Mouse (Mus musculus): ENCODE results near the gene Sema3f. TPM values are rescaled to one million over a fixed set of nuclear protein-coding genes. Genes with fewer than 3 reads are reported as not detected.
A peak's percentile ranks its signal among the peaks of the same experiment; 100 is the strongest.

The Sema3f gene
- polyA plus RNA-seq, 2 experiments = 0.69 to 3.5 TPM

- no peaks in the 10 kb centered on the region; the same call in 1 of the 2 replicates for H3K27me3 ChIP-seq (ENCODE audit: control insufficient read depth, insufficient read depth, low read length)
- DNase-seq (ENCODE audit: low read depth in 3 of 3, low spot score in 3 of 3) = no peak
- WGBS (ENCODE audit: insufficient replicate concordance) = 59% methylated on average over 6 of the region's 6 CpGs
- no peak overlapping the region for H3K9ac ChIP-seq (replicated peaks)
- H3K4me1 ChIP-seq (replicated peaks; ENCODE audit: control insufficient read depth in 2 of 2, insufficient read depth in 2 of 2, low read length in 1 of 2) = no peaks in the 10 kb centered on the region; a peak in 1 of 4 replicates
- H3K4me2 ChIP-seq (ENCODE audit: low read depth) = no peak overlapping the region
- H3K9me3 ChIP-seq (ENCODE audit: control insufficient read depth, low read length) = no peaks in the 10 kb centered on the region
- no peaks in the 10 kb centered on the region for H3K36me3 ChIP-seq (replicated peaks; ENCODE audit: control insufficient read depth, insufficient read depth, low read depth)
- no peak for ATAC-seq (ENCODE audit: insufficient read depth)
- TF ChIP-seq EP300 (IDR thresholded peaks at IDR 0.05; ENCODE audit: low read depth) (no peak), CTCF (IDR thresholded peaks at IDR 0.05; ENCODE audit: low read depth) (no peak)
- no peak overlapping the region for H3K4me3 ChIP-seq (ENCODE audit: insufficient read depth in 1 of 2, low read depth in 2 of 2, low read length in 2 of 2)
- no peak overlapping the region for H3K27ac ChIP-seq
Measured at GRCm38 (mm10) chr9:107658096-107658495, 52.2 kb downstream of the Sema3f start.

GRCm38 (mm10) chr9:107657144-107657543 is 53.1 kb downstream of the Sema3f start:
- H3K9ac ChIP-seq (replicated peaks) = no peak overlapping the region
- TF ChIP-seq EP300 (IDR thresholded peaks at IDR 0.05; ENCODE audit: low read depth) (no peak), CTCF (IDR thresholded peaks at IDR 0.05; ENCODE audit: low read depth) (no peak)
- no peak for ATAC-seq (ENCODE audit: insufficient read depth)
- 69% methylated on average over 5 of the region's 5 CpGs for WGBS (ENCODE audit: insufficient replicate concordance)
- no peaks in the 10 kb centered on the region for H3K27me3 ChIP-seq (ENCODE audit: control insufficient read depth, insufficient read depth, low read length)
- no peaks in the 10 kb centered on the region for H3K36me3 ChIP-seq (replicated peaks; ENCODE audit: control insufficient read depth, insufficient read depth, low read depth)
- H3K27ac ChIP-seq = no peak overlapping the region
- no peak overlapping the region for H3K4me3 ChIP-seq (ENCODE audit: insufficient read depth in 1 of 2, low read depth in 2 of 2, low read length in 2 of 2)
- H3K4me2 ChIP-seq (ENCODE audit: low read depth) = no peak overlapping the region
- no peak for DNase-seq (ENCODE audit: low read depth in 3 of 3, low spot score in 3 of 3)
- no peaks in the 10 kb centered on the region for H3K9me3 ChIP-seq (ENCODE audit: control insufficient read depth, low read length)
- H3K4me1 ChIP-seq (replicated peaks; ENCODE audit: control insufficient read depth in 2 of 2, insufficient read depth in 2 of 2, low read length in 1 of 2) = no peaks in the 10 kb centered on the region; a peak in 1 of 4 replicates

- no peak for ATAC-seq (ENCODE audit: insufficient read depth)
- WGBS (ENCODE audit: insufficient replicate concordance) = 47% methylated on average over 4 of the region's 4 CpGs
Measured at GRCm38 (mm10) chr9:107654585-107654984, 55.7 kb downstream of the Sema3f start.

GRCm38 (mm10) chr9:107653474-107653873 is 56.8 kb downstream of the Sema3f start:
- Histone ChIP-seq H3K4me1 (replicated peaks; ENCODE audit: control insufficient read depth in 2 of 2, insufficient read depth in 2 of 2, low read length in 1 of 2) (no peaks in the 10 kb centered on the region; a peak in 1 of 4 replicates), H3K4me2 (ENCODE audit: low read depth) (no peak overlapping the region), H3K9me3 (ENCODE audit: control insufficient read depth, low read length) (no peaks in the 10 kb centered on the region), H3K9ac (replicated peaks) (no peak overlapping the region), H3K27ac (no peak overlapping the region), H3K36me3 (replicated peaks; ENCODE audit: control insufficient read depth, insufficient read depth, low read depth) (no peaks in the 10 kb centered on the region), H3K4me3 (ENCODE audit: insufficient read depth in 1 of 2, low read depth in 2 of 2, low read length in 2 of 2) (no peak overlapping the region), H3K27me3 (ENCODE audit: control insufficient read depth, insufficient read depth, low read length) (no peaks in the 10 kb centered on the region)
- no peak for DNase-seq (ENCODE audit: low read depth in 3 of 3, low spot score in 3 of 3)
- ATAC-seq (ENCODE audit: insufficient read depth) = peak; percentile 40; the same call in 1 of the 2 replicates
- TF ChIP-seq CTCF (IDR thresholded peaks at IDR 0.05; ENCODE audit: low read depth) = no peak
- TF ChIP-seq EP300 (IDR thresholded peaks at IDR 0.05; ENCODE audit: low read depth) = no peak
- 52% methylated on average over 2 of the region's 2 CpGs for WGBS (ENCODE audit: insufficient replicate concordance)

More at GRCm38 (mm10) chr9:107654585-107654984, 55.7 kb downstream of the Sema3f start:
- TF ChIP-seq EP300 (IDR thresholded peaks at IDR 0.05; ENCODE audit: low read depth) (no peak), CTCF (IDR thresholded peaks at IDR 0.05; ENCODE audit: low read depth) (no peak)
- no peak for DNase-seq (ENCODE audit: low read depth in 3 of 3, low spot score in 3 of 3)
- H3K27me3 ChIP-seq (ENCODE audit: control insufficient read depth, insufficient read depth, low read length) = no peaks in the 10 kb centered on the region
- no peaks in the 10 kb centered on the region for H3K36me3 ChIP-seq (replicated peaks; ENCODE audit: control insufficient read depth, insufficient read depth, low read depth)
- H3K4me1 ChIP-seq (replicated peaks; ENCODE audit: control insufficient read depth in 2 of 2, insufficient read depth in 2 of 2, low read length in 1 of 2) = no peaks in the 10 kb centered on the region; a peak in 1 of 4 replicates
- H3K4me3 ChIP-seq (ENCODE audit: insufficient read depth in 1 of 2, low read depth in 2 of 2, low read length in 2 of 2) = no peak overlapping the region
- H3K9ac ChIP-seq (replicated peaks) = no peak overlapping the region
- no peaks in the 10 kb centered on the region for H3K9me3 ChIP-seq (ENCODE audit: control insufficient read depth, low read length)
- no peak overlapping the region for H3K27ac ChIP-seq
- no peak overlapping the region for H3K4me2 ChIP-seq (ENCODE audit: low read depth)

GRCm38 (mm10) chr9:107650708-107651481 is 59.4 kb downstream of the Sema3f start:
- Histone ChIP-seq H3K36me3 (replicated peaks; ENCODE audit: control insufficient read depth, insufficient read depth, low read depth) (no peaks in the 10 kb centered on the region), H3K27ac (no peak overlapping the region), H3K4me1 (replicated peaks; ENCODE audit: control insufficient read depth in 2 of 2, insufficient read depth in 2 of 2, low read length in 1 of 2) (no peaks in the 10 kb centered on the region; a peak in 1 of 4 replicates), H3K9ac (replicated peaks) (no peak overlapping the region), H3K27me3 (ENCODE audit: control insufficient read depth, insufficient read depth, low read length) (no peaks in the 10 kb centered on the region), H3K4me3 (ENCODE audit: insufficient read depth in 1 of 2, low read depth in 2 of 2, low read length in 2 of 2) (no peak overlapping the region), H3K9me3 (ENCODE audit: control insufficient read depth, low read length) (no peaks in the 10 kb centered on the region), H3K4me2 (ENCODE audit: low read depth) (no peak overlapping the region)
- no peak for DNase-seq (ENCODE audit: low read depth in 3 of 3, low spot score in 3 of 3)
- TF ChIP-seq EP300 (IDR thresholded peaks at IDR 0.05; ENCODE audit: low read depth) (no peak), CTCF (IDR thresholded peaks at IDR 0.05; ENCODE audit: low read depth) (no peak)
- ATAC-seq (ENCODE audit: insufficient read depth) = no peak
- WGBS (ENCODE audit: insufficient replicate concordance) = 53% methylated on average over 12 of the region's 12 CpGs
